Mouse (Mus musculus): ENCODE results near the gene Fhdc1.

DNA sequence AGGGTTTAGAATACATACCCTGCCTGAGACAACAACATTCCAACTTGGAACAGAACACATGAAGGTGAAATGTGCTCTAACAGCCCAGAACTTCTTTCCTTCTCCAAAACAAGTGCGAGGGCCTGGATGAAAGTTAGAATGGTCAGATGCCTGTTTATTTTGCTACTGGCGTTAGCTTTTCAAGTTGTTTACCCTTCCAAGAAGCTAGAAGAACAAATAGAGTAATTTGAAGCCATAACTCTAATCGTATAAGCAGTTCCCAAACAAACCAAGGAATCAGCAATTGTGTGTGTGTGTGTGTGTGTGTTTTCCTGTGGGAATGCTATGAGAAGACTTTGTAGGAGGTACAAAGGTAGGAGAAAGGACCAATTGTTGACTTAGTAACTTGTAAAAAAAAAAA lies 4.7 kb upstream of the Fhdc1 start:
- TF ChIP-seq CTCF (IDR thresholded peaks at IDR 0.05; ENCODE audit: control insufficient read depth, insufficient read depth, insufficient read length) (no peak), MYOD1 (IDR thresholded peaks at IDR 0.05; ENCODE audit: control insufficient read depth, insufficient read length, low read depth) (no peak), MAX (IDR thresholded peaks at IDR 0.05) (no peak), CEBPB (IDR thresholded peaks at IDR 0.05; ENCODE audit: low read depth) (no peak), USF1 (IDR thresholded peaks at IDR 0.05; ENCODE audit: low read depth) (no peak)
